Mouse (Mus musculus) MEL (cell line): ENCODE results near the gene Slc25a23. TPM values are rescaled to one million over a fixed set of nuclear protein-coding genes. Genes with fewer than 3 reads are reported as not detected.
A peak's percentile ranks its signal among the peaks of the same experiment; 100 is the strongest.

Source experiments
- DNase-seq: peaks from one replicate; pipeline ENCODE4 v3.0.0; 2011; ENCODE audit warnings: low read depth, low spot score
- H3K27ac ChIP-seq: 2 replicates; pipeline ENCODE4 v1.5.1; 2012; ENCODE audit warnings: low read depth, mild to moderate bottlenecking, control low read depth, low read length, moderate library complexity; ENCODE audit not compliant: control insufficient read depth
- H3K27me3 ChIP-seq, 2 experiments: fragments of 150-350 bp in 1 of 2; sonication (generic) in 1 of 2; 2 replicates each; pipeline ENCODE4 v1.6.1; 2012; ENCODE audit warnings: low read length in 2 of 2, mild to moderate bottlenecking in 2 of 2, improper control_type of control experiment in 1 of 2, moderate library complexity in 1 of 2; ENCODE audit not compliant: insufficient read depth in 2 of 2, control insufficient read depth in 1 of 2
- H3K36me3 ChIP-seq, 2 experiments: 2 replicates each; pipeline ENCODE4 v1.6.1; 2012 to 2014; ENCODE audit warnings: low read length in 2 of 2, improper control_type of control experiment in 1 of 2, inconsistent platforms in 1 of 2, mild to moderate bottlenecking in 1 of 2; ENCODE audit not compliant: insufficient read depth in 2 of 2, control insufficient read depth in 1 of 2
- H3K4me1 ChIP-seq, 2 experiments: fragments of 150-350 bp in 1 of 2; sonication (generic) in 1 of 2; 2 replicates each; pipeline ENCODE4 v1.6.1; 2012; ENCODE audit warnings: low read length in 2 of 2, improper control_type of control experiment in 1 of 2, mild to moderate bottlenecking in 1 of 2; ENCODE audit not compliant: insufficient read depth in 2 of 2, control insufficient read depth in 1 of 2
- H3K4me3 ChIP-seq, 2 experiments: fragments of 150-350 bp in 1 of 2; sonication (generic) in 1 of 2; 2 replicates each; pipeline ENCODE4 v1.5.1; 2012; ENCODE audit warnings: low read depth in 2 of 2, low read length in 2 of 2, mild to moderate bottlenecking in 2 of 2, moderate library complexity in 2 of 2, control low read depth in 1 of 2, improper control_type of control experiment in 1 of 2; ENCODE audit not compliant: control insufficient read depth in 1 of 2, insufficient read depth in 1 of 2
- H3K79me2 ChIP-seq: 2 replicates; pipeline ENCODE4 v1.6.1; 2012; ENCODE audit warnings: mild to moderate bottlenecking, low read length, moderate library complexity; ENCODE audit not compliant: control insufficient read depth, poor library complexity, insufficient read depth
- H3K9ac ChIP-seq: 2 replicates; pipeline ENCODE4 v1.6.1; 2012; ENCODE audit warnings: low read depth, mild to moderate bottlenecking, control low read depth, low read length, moderate library complexity; ENCODE audit not compliant: control insufficient read depth, poor library complexity, severe bottlenecking
- H3K9me3 ChIP-seq: fragments of 150-350 bp; sonication (generic); replicated peaks from 2 replicates; pipeline ENCODE4 v1.6.1; 2012; ENCODE audit warnings: mild to moderate bottlenecking, low read length, improper control_type of control experiment, moderate library complexity; ENCODE audit not compliant: insufficient read depth
- BHLHE40 ChIP-seq: IDR thresholded peaks from 2 replicates; pipeline ENCODE4 v1.6.1; 2012; ENCODE audit warnings: low read depth, mild to moderate bottlenecking, inconsistent platforms, low read length, improper control_type of control experiment, borderline replicate concordance
- CHD1 ChIP-seq: IDR thresholded peaks from 2 replicates; pipeline ENCODE4 v1.6.1; 2012; ENCODE audit warnings: low read depth, mild to moderate bottlenecking, inconsistent platforms, low read length, improper control_type of control experiment
- CHD2 ChIP-seq: IDR thresholded peaks from 2 replicates; pipeline ENCODE4 v1.6.1; 2011; ENCODE audit warnings: low read length, improper control_type of control experiment
- CTCF ChIP-seq, 3 experiments: IDR thresholded peaks in 2 of 3; conservative IDR thresholded peaks in 1 of 3; 2 replicates each; pipeline ENCODE4 v1.5.1; 2011 to 2012; ENCODE audit warnings: low read length in 3 of 3, low read depth in 2 of 3, mild to moderate bottlenecking in 2 of 3, improper control_type of control experiment in 1 of 3, inconsistent platforms in 1 of 3, mixed read lengths in 1 of 3, moderate library complexity in 1 of 3; ENCODE audit not compliant: control insufficient read depth in 1 of 3, insufficient read depth in 1 of 3, poor library complexity in 1 of 3, severe bottlenecking in 1 of 3
- E2F4 ChIP-seq: IDR thresholded peaks from 2 replicates; pipeline ENCODE4 v1.6.1; 2011; ENCODE audit warnings: low read depth, low read length, improper control_type of control experiment, borderline replicate concordance
- ELF1 ChIP-seq: IDR thresholded peaks from 2 replicates; pipeline ENCODE4 v1.6.1; 2014; ENCODE audit warnings: low read depth, mild to moderate bottlenecking, inconsistent platforms, low read length, improper control_type of control experiment, moderate library complexity
- EP300 ChIP-seq, 2 experiments: IDR thresholded peaks; 2 replicates each; pipeline ENCODE4 v1.6.1; 2011; ENCODE audit warnings: improper control_type of control experiment in 2 of 2, low read length in 2 of 2, low read depth in 1 of 2, mild to moderate bottlenecking in 1 of 2
- ETS1 ChIP-seq: IDR thresholded peaks from 2 replicates; pipeline ENCODE4 v1.6.1; 2012; ENCODE audit warnings: low read depth, mild to moderate bottlenecking, inconsistent platforms, low read length, improper control_type of control experiment, moderate library complexity
- GABPA ChIP-seq: IDR thresholded peaks from 2 replicates; pipeline ENCODE4 v1.6.1; 2012; ENCODE audit warnings: low read depth, mild to moderate bottlenecking, inconsistent platforms, low read length, improper control_type of control experiment, moderate library complexity
- GATA1 ChIP-seq: IDR thresholded peaks from 2 replicates; pipeline ENCODE4 v1.6.1; 2011; ENCODE audit warnings: low read depth, low read length, improper control_type of control experiment
- HCFC1 ChIP-seq: IDR thresholded peaks from 2 replicates; pipeline ENCODE4 v1.6.1; 2012; ENCODE audit warnings: low read depth, mild to moderate bottlenecking, inconsistent platforms, low read length, improper control_type of control experiment, moderate library complexity
- JUND ChIP-seq: IDR thresholded peaks from 2 replicates; pipeline ENCODE4 v1.6.1; 2011; ENCODE audit warnings: low read depth, mild to moderate bottlenecking, improper control_type of control experiment, low read length
- KAT2A ChIP-seq: conservative IDR thresholded peaks from 2 replicates; pipeline ENCODE4 v1.6.1; 2012; ENCODE audit warnings: low read depth, low read length, improper control_type of control experiment, inconsistent platforms
- MEF2A ChIP-seq: IDR thresholded peaks from 2 replicates; pipeline ENCODE4 v1.6.1; 2014; ENCODE audit warnings: low read depth, mild to moderate bottlenecking, inconsistent platforms, low read length, improper control_type of control experiment; ENCODE audit not compliant: poor library complexity, insufficient replicate concordance, severe bottlenecking; ENCODE audit errors: extremely low read depth
- MXI1 ChIP-seq: IDR thresholded peaks from 2 replicates; pipeline ENCODE4 v1.6.1; 2011; ENCODE audit warnings: mild to moderate bottlenecking, low read depth, low read length, improper control_type of control experiment
- MYB ChIP-seq: IDR thresholded peaks from 2 replicates; pipeline ENCODE4 v1.6.1; 2011; ENCODE audit warnings: mild to moderate bottlenecking, low read depth, low read length, improper control_type of control experiment
- MYC ChIP-seq: IDR thresholded peaks from 2 replicates; pipeline ENCODE4 v1.6.1; 2011; ENCODE audit warnings: low read depth, mild to moderate bottlenecking, low read length, improper control_type of control experiment, moderate library complexity
- NELFE ChIP-seq: IDR thresholded peaks from 2 replicates; pipeline ENCODE4 v1.6.1; 2011; ENCODE audit warnings: low read depth, low read length, improper control_type of control experiment
- NRF1 ChIP-seq: IDR thresholded peaks from 2 replicates; pipeline ENCODE4 v1.6.1; 2014; ENCODE audit warnings: low read depth, mild to moderate bottlenecking, inconsistent platforms, low read length, improper control_type of control experiment, moderate library complexity; ENCODE audit not compliant: poor library complexity, insufficient read depth, severe bottlenecking
- POLR2A ChIP-seq, 2 experiments: IDR thresholded peaks; 2 replicates each; pipeline ENCODE4 v1.6.1; 2011 to 2012; ENCODE audit warnings: low read length in 2 of 2, mild to moderate bottlenecking in 2 of 2, control low read depth in 1 of 2, improper control_type of control experiment in 1 of 2, low read depth in 1 of 2, moderate library complexity in 1 of 2; ENCODE audit not compliant: control insufficient read depth in 1 of 2, insufficient read depth in 1 of 2, poor library complexity in 1 of 2
- POLR2AphosphoS5 ChIP-seq: IDR thresholded peaks from 2 replicates; pipeline ENCODE4 v1.6.1; 2012; ENCODE audit warnings: low read depth, borderline replicate concordance, mild to moderate bottlenecking, inconsistent platforms, low read length, moderate library complexity, mixed read lengths
- SIN3A ChIP-seq: IDR thresholded peaks from 2 replicates; pipeline ENCODE4 v1.6.1; 2012; ENCODE audit warnings: low read length, improper control_type of control experiment, inconsistent platforms
- SMC3 ChIP-seq: IDR thresholded peaks from 2 replicates; pipeline ENCODE4 v1.6.1; 2011; ENCODE audit warnings: low read depth, low read length, improper control_type of control experiment
- TAL1 ChIP-seq: IDR thresholded peaks from 2 replicates; pipeline ENCODE4 v1.6.1; 2012; ENCODE audit warnings: mild to moderate bottlenecking, inconsistent platforms, low read length, moderate library complexity, mixed read lengths
- TBP ChIP-seq: IDR thresholded peaks from 2 replicates; pipeline ENCODE4 v1.8.0; 2011; ENCODE audit warnings: low read depth, low read length, improper control_type of control experiment
- TCF12 ChIP-seq: IDR thresholded peaks from 2 replicates; pipeline ENCODE4 v1.6.1; 2014; ENCODE audit warnings: low read depth, mild to moderate bottlenecking, inconsistent platforms, low read length, improper control_type of control experiment, moderate library complexity
- USF1 ChIP-seq: IDR thresholded peaks from 2 replicates; pipeline ENCODE4 v1.6.1; 2014; ENCODE audit warnings: low read depth, mild to moderate bottlenecking, inconsistent platforms, low read length, improper control_type of control experiment, moderate library complexity
- USF2 ChIP-seq, 2 experiments: IDR thresholded peaks; 2 replicates each; pipeline ENCODE4 v1.6.1; 2011 to 2012; ENCODE audit warnings: improper control_type of control experiment in 2 of 2, low read length in 2 of 2, borderline replicate concordance in 1 of 2, inconsistent platforms in 1 of 2, low read depth in 1 of 2, mild to moderate bottlenecking in 1 of 2; ENCODE audit not compliant: insufficient read depth in 1 of 2
- ZC3H11A ChIP-seq: IDR thresholded peaks from 2 replicates; pipeline ENCODE4 v1.6.1; 2012; ENCODE audit warnings: low read depth, mild to moderate bottlenecking, inconsistent platforms, low read length, improper control_type of control experiment
- ZMIZ1 ChIP-seq: IDR thresholded peaks from 2 replicates; pipeline ENCODE4 v1.6.1; 2012; ENCODE audit warnings: low read depth, mild to moderate bottlenecking, inconsistent platforms, low read length, improper control_type of control experiment, moderate library complexity
- polyA plus RNA-seq, 2 experiments: library from polyadenylated mRNA; stranded (reverse) in 1 of 2; unstranded in 1 of 2; fragments of >175 nt in 1 of 2; fragments of >200 nt in 1 of 2; gene quantifications; 2 replicates each; pipeline versions ENCODE4 v1.2.1 to v1.2.4; 2012; ENCODE audit warnings: low replicate concordance in 2 of 2, low read depth in 1 of 2; ENCODE audit not compliant: insufficient read length in 2 of 2, insufficient read depth in 1 of 2, missing spikeins in 1 of 2
- total RNA-seq: library from RNA; depleted of rRNA; stranded (reverse); fragments of 300-350 nt; gene quantifications from 2 replicates; pipeline ENCODE4 v1.2.3, GENCODE M21; 2012

Slc25a23 gene
- total and polyA plus RNA-seq, 3 experiments, result 4.9 to 60.8 TPM; not detected in 1

DNA sequence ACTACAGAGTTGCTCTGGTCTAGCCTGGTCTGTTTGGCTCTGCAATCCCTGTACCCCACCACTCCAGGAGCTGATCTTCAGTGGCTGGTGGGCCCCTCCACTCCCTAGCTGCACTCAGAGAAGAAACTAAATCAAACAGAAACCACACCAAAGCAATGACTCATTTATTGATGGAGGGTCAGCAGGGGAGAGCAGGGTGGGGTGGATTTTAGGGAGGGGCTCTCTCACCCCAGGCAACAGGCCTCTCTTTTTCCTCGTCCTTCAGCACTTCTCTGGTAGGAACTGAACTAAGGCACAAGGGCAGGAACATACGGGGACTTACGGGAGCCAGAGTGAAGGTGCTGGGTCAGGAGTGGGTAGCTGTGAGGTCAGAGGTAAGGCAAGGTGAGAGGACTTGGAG, 20.3 kb upstream of the Slc25a23 start:
- no peak for TF ChIP-seq CHD1
- TF ChIP-seq GABPA, result no peak
- no peak for TF ChIP-seq KAT2A
- TF ChIP-seq MEF2A, result no peak
- no peak for TF ChIP-seq TBP
- TF ChIP-seq HCFC1, result no peak
- TF ChIP-seq GATA1, result no peak
- TF ChIP-seq CHD2, result no peak
- TF ChIP-seq MXI1, result no peak
- no peak for TF ChIP-seq POLR2AphosphoS5
- TF ChIP-seq ZC3H11A, result no peak
- TF ChIP-seq ETS1, result no peak
- no peak for TF ChIP-seq E2F4
- TF ChIP-seq EP300 (IDR thresholded peaks at IDR 0.05; ENCODE audit: low read depth in 1 of 2, low read length in 2 of 2), result no peak
- TF ChIP-seq MYB, result no peak
- TF ChIP-seq NRF1, result no peak
- TF ChIP-seq USF1, result no peak
- TF ChIP-seq JUND, result no peak
- no peak for TF ChIP-seq USF2 (IDR thresholded peaks at IDR 0.05; ENCODE audit: borderline replicate concordance in 1 of 2, insufficient read depth in 1 of 2, low read depth in 1 of 2, low read length in 2 of 2)
- no peak for TF ChIP-seq BHLHE40
- Histone ChIP-seq H3K27ac (no peak overlapping the region), H3K4me1 (peaks cover 11 to 20% of the 10 kb centered on the region in 2 experiments), H3K4me3 (no peak overlapping the region), H3K36me3 (peaks cover 0 to 10% of the 10 kb centered on the region in 2 experiments; a peak in 2 of 4 replicates), H3K9ac (no peak overlapping the region), H3K27me3 (no peaks in the 10 kb centered on the region), H3K9me3 (no peaks in the 10 kb centered on the region), H3K79me2 (peaks cover 5% of the 10 kb centered on the region; the same call in 1 of the 2 replicates)
- no peak for DNase-seq

DNA sequence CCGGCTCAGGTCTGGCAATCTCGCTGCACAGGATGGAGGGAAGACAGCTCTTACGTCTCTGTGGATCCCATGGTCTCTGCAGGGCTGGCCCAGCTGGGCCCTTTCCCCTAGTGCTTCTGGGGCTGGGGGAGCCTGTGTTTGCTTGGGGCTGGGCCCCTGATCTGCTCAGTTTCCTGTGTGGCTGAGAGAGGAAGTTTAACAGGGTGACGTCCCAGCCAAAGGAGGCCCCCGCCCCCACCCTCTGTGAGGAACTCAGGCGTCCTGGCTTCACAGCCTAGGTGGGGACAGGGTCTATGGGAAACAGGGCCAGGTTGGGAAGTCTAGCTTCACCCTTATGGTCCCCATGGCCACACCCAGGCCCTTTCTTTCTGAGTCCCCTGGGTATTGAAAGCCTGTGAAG, 18.7 kb upstream of the Slc25a23 start, which contains the start of gene Dennd1c:
Gene Dennd1c (minus strand): TSS at position 179 of the 400 bp plus-strand sequence.
- Histone ChIP-seq H3K4me3 (peak within 1 kb of the TSS; percentile 57 to 60), H3K79me2 (peaks cover 5% of the 10 kb centered on the region; the same call in 1 of the 2 replicates), H3K27me3 (no peaks in the 10 kb centered on the region), H3K9me3 (no peaks in the 10 kb centered on the region), H3K27ac (peak within 1 kb of the TSS; percentile 60), H3K9ac (peak within 1 kb of the TSS; percentile 88), H3K36me3 (peaks cover 0 to 10% of the 10 kb centered on the region in 2 experiments; a peak in 2 of 4 replicates), H3K4me1 (peaks cover 11 to 20% of the 10 kb centered on the region in 2 experiments)
- DNase-seq, result peak; percentile 83
- TF ChIP-seq ZMIZ1 (peak; percentile 84; the same call in 1 of the 2 replicates), NELFE (peak; percentile 71), USF1 (0 out of 2 replicates have a peak, but pooled peaks have one; percentile 18), POLR2A (IDR thresholded peaks at IDR 0.05; ENCODE audit: control insufficient read depth in 1 of 2, insufficient read depth in 1 of 2, low read depth in 1 of 2, low read length in 2 of 2, poor library complexity in 1 of 2) (peak in 1 of 2 experiments; percentile 75; a peak in 2 of 4 replicates), JUND (no peak), KAT2A (no peak), POLR2AphosphoS5 (no peak), SMC3 (no peak), E2F4 (no peak), TAL1 (no peak), ETS1 (peak; percentile 35; the same call in 1 of the 2 replicates), CTCF (IDR thresholded peaks at IDR 0.05 in 2 of 3, conservative IDR thresholded peaks at IDR 0.05 in 1 of 3; ENCODE audit: control insufficient read depth in 1 of 3, insufficient read depth in 1 of 3, low read depth in 2 of 3, low read length in 3 of 3, poor library complexity in 1 of 3, severe bottlenecking in 1 of 3) (no peak), GATA1 (no peak), MYC (no peak), MYB (no peak), TCF12 (peak; percentile 55; the same call in 1 of the 2 replicates), GABPA (0 out of 2 replicates have a peak, but pooled peaks have one; percentile 16), ELF1 (peak; percentile 64; the same call in 1 of the 2 replicates), USF2 (IDR thresholded peaks at IDR 0.05; ENCODE audit: borderline replicate concordance in 1 of 2, insufficient read depth in 1 of 2, low read depth in 1 of 2, low read length in 2 of 2) (no peak), SIN3A (peak; percentile 68)
